Mouse (Mus musculus) monocyte, adult 2 months (primary cell): Measurements from ENCODE around the gene H13.

ENCODE experiments used
- DNase-seq, 2 experiments: peaks; one replicate each; pipeline ENCODE4 v3.0.0; 2022; ENCODE audit warnings: low spot score in 2 of 2, low read depth in 1 of 2

Gene H13

GRCm38 (mm10) chr2:152696476-152697164 lies 27.4 kb downstream of the H13 start:
- peak; percentile 58 to 74 for DNase-seq

GRCm38 (mm10) chr2:152700138-152700537 lies 30.9 kb downstream of the H13 start:
- no peak for DNase-seq

GRCm38 (mm10) chr2:152700725-152701124 lies 31.5 kb downstream of the H13 start:
- DNase-seq, result no peak

- no peak for DNase-seq
Observed at GRCm38 (mm10) chr2:152703596-152704255, 34.5 kb downstream of the H13 start.

GRCm38 (mm10) chr2:152704256-152704605 lies 35.0 kb downstream of the H13 start:
- no peak for DNase-seq

- no peak for DNase-seq
Observed at GRCm38 (mm10) chr2:152704811-152705370, 35.6 kb downstream of the H13 start.

GRCm38 (mm10) chr2:152705993-152706571 lies 36.8 kb downstream of the H13 start:
- no peak for DNase-seq

GRCm38 (mm10) chr2:152707186-152707585 lies 37.9 kb downstream of the H13 start:
- DNase-seq, result no peak

- DNase-seq, result no peak
Observed at GRCm38 (mm10) chr2:152707627-152708026, 38.4 kb downstream of the H13 start.

- DNase-seq, result no peak
Observed at GRCm38 (mm10) chr2:152709066-152709465, 39.8 kb downstream of the H13 start.

- no peak for DNase-seq
Observed at GRCm38 (mm10) chr2:152716241-152716772, 47.0 kb downstream of the H13 start.

GRCm38 (mm10) chr2:152717652-152718051 lies 48.4 kb downstream of the H13 start:
- DNase-seq, result no peak

- DNase-seq, result no peak
Observed at GRCm38 (mm10) chr2:152718076-152718475, 48.8 kb downstream of the H13 start.

GRCm38 (mm10) chr2:152723651-152724331 lies 54.5 kb downstream of the H13 start:
- no peak for DNase-seq

- DNase-seq, result no peak
Observed at GRCm38 (mm10) chr2:152724332-152724723, 55.1 kb downstream of the H13 start.

GRCm38 (mm10) chr2:152725178-152725750 lies 56.0 kb downstream of the H13 start:
- DNase-seq, result no peak

GRCm38 (mm10) chr2:152726213-152726612 lies 57.0 kb downstream of the H13 start:
- no peak for DNase-seq

- no peak for DNase-seq
Observed at GRCm38 (mm10) chr2:152726751-152727335, 57.6 kb downstream of the H13 start.

GRCm38 (mm10) chr2:152727795-152728510 lies 58.7 kb downstream of the H13 start:
- no peak for DNase-seq

GRCm38 (mm10) chr2:152728594-152728993 lies 59.3 kb downstream of the H13 start:
- DNase-seq, result no peak
